Mouse (Mus musculus) bone marrow macrophage, adult 2 months (primary cell): ENCODE data around the gene Fam126a.

ENCODE experiments used
- CTCF ChIP-seq: IDR thresholded peaks from 2 replicates; pipeline ENCODE4 v1.5.1; 2012; ENCODE audit warnings: low read depth, mild to moderate bottlenecking, low read length, moderate library complexity
- POLR2A ChIP-seq: IDR thresholded peaks from 2 replicates; pipeline ENCODE4 v1.6.1; 2012; ENCODE audit warnings: mild to moderate bottlenecking, low read depth, low read length, borderline replicate concordance

GRCm38 (mm10) chr5:24044387-24044786, 13.9 kb upstream of the Fam126a start:
- TF ChIP-seq CTCF (no peak), POLR2A (no peak)
